Mouse (Mus musculus) gastrocnemius, adult 18-20 months (tissue): ENCODE measurements at regions not wholly inside any gene's neighbourhood (a gene's known extent, or its start where the extent isn't known, plus 50 kb on each side); places are given as distances from the start of the nearest gene placed in this dataset.

Experiments
- DNase-seq: peaks from one replicate; pipeline ENCODE4 v3.0.0; 2021; ENCODE audit warnings: low spot score

DNA sequence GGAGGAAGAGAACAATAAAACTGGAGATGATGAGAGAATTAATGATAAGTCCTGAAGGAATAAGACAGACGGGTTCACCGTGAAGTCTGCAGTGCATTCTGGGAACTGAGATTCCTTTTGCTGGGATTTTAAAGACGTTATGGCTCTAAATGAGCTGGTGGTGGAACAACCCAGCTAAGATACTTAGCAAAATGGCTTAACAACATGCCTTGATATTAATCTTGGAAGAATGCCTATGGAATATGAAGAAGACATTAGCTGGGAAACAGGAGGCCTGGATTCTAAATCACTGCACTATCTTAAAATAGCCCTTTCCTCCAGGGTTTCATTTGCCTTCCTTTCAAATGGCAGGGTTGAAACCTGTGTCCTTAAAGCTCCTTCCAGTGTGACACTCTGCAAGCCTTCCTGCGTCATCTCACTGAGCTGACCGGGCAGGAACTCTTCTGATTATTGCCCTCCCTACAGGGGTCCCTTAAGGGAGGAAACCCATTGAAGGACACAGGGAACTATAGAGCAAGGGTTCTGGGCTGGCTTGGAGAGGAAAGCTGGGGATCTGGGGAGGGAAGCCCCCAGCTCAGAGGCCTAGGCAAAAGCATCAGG lies 323.9 kb upstream of the Trib2 start:
- peak; percentile 29 for DNase-seq

DNA sequence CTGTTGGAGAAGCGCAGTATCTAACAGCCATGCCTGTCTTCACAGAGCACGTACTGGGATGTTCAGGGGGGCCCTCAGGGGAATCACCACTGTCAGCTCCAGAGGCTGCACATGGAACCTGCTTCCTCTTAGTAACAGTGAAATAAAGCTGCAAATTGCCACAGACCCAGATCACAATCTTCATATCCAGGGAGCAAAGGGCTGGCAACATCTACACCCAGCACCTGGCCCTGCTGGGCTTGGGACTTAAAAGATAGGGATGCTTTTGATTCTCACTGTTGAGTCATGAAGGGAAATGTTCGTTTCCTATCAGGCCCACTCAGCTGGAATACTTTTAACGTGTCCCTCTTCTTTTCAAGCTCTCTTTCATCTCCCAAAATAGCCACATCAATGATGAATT lies 322.4 kb upstream of the Trib2 start:
- DNase-seq, result no peak

DNA sequence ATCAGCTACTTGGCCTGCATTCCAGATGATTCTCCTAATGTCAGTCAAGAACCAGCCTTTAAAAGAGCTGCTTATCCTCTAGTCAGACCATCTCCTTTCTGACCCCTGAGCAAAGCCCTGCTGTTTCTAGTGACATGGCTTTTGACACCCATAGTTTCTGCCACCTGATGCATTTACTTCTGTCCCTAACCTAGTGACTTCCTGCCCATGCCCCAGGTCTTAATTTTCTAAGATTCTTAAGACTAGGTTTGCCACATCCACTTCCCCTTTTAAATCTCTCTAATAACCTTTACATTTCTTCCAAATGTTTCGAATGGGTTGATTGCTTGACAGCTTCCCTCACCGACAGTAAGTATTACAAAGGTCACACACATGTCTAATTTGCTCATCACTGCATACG lies 321.1 kb upstream of the Trib2 start:
- no peak for DNase-seq

DNA sequence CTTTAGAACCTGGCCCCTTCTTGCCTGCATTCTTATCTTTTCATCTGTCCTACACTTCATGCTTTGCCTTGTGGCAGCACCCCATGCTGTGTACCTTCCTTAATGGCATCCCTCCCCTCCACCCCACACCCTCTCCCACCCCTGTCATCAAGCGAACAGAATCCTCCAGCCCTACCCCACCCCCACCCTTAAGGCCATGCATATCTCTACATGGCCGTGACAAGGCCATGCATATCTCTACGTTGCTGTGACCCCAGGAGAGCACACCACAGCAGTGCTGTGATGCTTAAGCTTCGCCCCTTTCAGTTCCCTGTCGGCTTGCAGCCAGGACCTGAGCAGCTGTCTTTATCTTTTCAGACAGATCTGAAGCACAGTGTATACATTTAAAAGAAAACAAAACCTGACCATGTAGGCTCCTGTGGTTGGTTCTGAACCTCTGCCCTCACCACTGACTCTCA lies 319.5 kb upstream of the Trib2 start:
- DNase-seq, result no peak

GRCm38 (mm10) chr12:16135602-16136213 lies 319.0 kb upstream of the Trib2 start:
- no peak for DNase-seq

DNA sequence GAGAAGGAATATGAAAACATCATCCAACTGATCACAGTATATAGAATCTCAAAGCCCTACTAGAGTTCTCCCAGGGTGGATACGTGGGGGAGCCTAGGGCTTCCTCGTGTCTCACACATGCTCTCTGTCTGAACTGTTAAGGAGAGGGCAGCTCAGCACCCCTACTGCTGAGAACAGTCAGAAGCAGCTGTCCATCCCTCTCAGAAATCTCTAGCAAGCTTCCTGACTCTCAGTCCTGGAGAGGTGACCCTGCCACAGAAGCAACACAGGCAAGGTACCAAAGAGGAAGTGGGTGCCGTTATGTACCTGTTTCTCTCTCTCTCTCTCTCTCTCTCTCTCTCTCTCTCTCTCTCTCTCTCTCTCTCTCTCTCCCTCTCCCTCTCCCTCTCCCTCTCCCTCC lies 317.7 kb upstream of the Trib2 start:
- DNase-seq, result no peak

GRCm38 (mm10) chr12:16133253-16133652 lies 316.5 kb upstream of the Trib2 start:
- DNase-seq, result no peak

DNA sequence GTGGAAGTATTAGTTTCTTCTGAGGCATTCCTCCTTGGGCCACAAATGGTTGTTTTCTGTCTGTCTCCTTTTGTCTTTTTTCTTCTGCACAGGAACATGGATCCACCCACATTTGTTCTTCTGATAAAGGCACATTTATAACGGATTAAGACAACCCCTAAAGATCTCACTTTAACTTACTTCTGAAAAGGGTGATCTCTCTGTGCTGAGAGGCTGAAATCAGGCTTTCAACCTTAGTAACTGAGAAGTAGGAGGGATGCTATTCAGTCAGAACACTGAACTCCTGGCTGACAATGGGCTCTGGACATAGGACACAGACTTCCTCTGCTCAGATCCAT lies 315.0 kb upstream of the Trib2 start:
- no peak for DNase-seq

DNA sequence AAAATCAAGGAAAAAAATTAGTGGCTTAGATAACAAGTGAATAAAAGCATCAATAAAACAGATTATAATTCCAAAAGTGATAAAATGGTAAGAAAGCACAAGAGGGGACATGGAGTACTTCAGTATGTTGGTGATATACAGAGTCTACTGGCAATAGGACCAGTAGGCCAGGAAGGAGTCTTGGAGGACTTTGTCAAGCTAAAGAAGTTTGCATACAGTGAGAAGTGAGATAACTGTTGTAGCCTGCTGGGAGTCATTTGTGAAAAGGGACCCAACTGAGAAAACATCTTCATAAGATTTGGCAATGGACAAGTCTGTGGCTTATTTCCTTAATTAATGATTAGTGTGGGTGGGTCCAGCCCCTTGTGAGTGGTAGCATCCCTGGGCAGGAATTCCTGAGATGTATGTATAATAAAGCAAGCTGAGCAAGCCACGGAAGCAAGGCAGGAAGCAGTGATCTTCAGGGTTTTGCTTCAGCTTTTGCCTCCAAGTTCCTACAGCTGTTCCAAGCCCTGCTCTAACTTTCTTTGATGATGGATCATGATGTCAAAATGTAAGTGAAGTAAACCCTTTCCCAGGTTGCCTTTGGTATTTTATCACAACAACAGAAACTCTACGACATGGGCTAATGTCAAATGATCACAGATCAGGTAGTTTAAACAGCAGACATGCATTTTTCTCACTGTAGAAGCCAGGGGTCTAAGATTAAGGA lies 314.5 kb upstream of the Trib2 start:
- DNase-seq, result no peak

DNA sequence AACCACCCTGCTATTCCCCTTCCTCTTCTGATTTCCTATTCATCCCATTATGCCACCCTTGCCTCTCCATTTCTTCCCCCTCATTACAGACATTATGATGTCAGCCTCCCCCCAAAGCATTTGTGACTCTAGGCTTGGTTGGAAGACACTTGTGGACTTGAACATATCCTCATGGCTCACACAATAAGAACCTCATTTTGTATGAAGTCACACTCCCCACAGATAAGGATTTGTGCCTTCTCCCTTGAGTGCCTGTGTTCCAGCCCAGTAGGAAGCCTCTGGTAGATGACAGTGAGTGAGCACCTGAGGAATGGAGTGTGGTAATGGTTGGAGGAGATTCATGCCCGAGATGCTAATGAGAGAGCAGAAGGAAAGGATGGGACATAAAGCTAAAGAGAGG lies 313.9 kb upstream of the Trib2 start:
- no peak for DNase-seq

DNA sequence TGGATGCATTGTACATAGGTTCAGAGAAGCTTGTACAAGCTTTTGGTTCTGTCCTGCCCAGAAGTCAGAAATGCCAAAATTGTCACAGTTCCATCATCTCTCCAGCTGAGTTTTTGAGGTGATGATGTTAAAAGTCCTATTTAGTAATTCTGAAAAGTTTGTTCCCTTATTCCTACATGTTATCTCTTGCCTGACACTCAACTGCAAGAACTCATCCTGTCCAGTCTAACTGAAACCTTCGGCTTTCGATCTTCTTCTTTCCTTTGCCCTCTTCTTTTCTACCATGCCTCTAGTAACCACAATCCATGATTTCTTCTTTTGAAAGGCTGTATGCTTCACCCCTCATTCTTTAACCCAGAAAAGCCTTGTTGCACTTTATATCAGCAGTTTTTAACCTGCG lies 313.2 kb upstream of the Trib2 start:
- DNase-seq, result no peak

GRCm38 (mm10) chr12:16129243-16129642 lies 312.5 kb upstream of the Trib2 start:
- no peak for DNase-seq

- DNase-seq, result no peak
Measured at GRCm38 (mm10) chr12:16124906-16125305, 308.2 kb upstream of the Trib2 start.

GRCm38 (mm10) chr12:16122353-16123127 lies 305.8 kb upstream of the Trib2 start:
- DNase-seq, result no peak

GRCm38 (mm10) chr12:16121787-16122186 lies 305.1 kb upstream of the Trib2 start:
- no peak for DNase-seq

GRCm38 (mm10) chr12:16118710-16119109 lies 302.0 kb upstream of the Trib2 start:
- no peak for DNase-seq

DNA sequence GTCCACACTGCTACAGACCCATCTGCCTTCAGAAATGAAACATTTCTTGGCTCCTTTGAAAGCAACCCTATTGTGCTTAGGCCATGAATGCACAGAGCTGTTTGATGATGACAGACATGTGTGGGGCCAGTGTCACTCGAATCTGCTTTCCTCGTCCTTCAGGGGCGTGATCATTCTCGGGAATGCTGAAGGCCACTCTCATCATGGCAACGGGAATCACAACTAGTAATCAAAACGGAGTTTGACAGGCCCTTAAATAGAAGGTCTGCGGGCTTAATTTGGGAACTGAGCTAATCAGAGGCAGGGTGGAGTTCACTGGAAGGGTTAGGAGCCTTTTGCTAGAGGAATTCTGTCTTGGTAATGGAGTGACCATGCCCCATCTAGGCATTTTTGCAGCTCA lies 290.2 kb upstream of the Trib2 start:
- DNase-seq, result peak; percentile 40

- DNase-seq, result no peak
Measured at GRCm38 (mm10) chr12:16098840-16099239, 282.1 kb upstream of the Trib2 start.

- DNase-seq, result no peak
Measured at GRCm38 (mm10) chr12:16092643-16093042, 275.9 kb upstream of the Trib2 start.

DNA sequence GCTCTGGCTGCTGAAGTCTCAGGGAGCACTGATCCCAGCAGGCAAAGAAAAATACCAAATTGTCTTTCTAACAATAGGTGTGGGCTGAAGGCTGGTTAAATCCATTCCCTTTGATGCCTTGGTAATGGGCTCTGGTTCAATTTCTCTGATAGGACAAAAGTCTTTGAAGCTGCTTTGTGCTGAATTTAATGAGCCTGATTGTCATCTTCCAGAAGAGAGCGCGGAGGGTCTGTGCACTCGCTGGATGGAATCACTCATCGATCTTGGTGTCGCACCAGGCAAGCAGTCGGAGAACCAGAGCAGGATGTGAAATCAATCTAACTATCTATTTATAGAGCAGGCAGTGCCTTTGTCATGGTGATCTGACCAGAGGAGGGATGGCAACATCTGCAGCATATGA lies 274.6 kb upstream of the Trib2 start:
- no peak for DNase-seq

DNA sequence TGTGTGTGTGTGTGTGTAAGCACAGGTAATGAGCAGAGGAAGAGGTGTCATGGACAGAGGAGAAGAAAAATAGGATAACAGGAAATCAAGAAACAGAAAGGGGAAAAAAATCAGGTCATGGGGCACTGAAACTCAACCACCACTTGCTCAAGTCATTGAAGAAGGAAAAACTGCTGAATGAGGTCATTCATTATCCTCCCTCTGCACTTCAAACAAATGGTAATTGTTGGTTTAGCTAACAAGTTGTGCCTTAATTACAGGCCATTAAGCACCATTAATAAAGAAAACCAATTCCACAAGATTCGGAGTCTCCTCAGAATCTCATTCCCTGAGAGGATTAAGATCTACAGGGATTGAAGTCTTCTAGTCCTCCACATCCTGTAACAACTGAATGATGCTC lies 266.5 kb upstream of the Trib2 start:
- no peak for DNase-seq

DNA sequence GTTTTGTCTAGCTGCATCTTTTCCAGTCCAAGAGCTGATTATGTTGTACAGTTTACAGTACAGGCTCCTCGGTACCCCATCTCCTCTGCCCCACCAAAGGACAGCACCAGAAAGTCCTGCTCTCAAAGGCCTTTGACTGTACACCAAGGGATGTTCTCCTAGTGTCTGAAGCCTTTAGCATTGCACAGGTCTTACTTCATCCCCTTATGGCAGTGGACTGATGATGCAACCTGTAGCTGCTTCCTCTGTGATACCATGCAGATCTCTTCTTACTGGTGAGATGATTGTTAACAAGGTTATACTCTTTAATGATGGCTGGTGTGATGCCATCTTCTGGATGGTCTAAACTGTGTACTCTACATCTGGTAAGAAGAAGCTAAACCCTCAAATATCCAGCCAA lies 260.5 kb upstream of the Trib2 start:
- no peak for DNase-seq
